Mouse (Mus musculus) lung, postnatal 0 days (tissue): ENCODE results near the gene Muc2.

ENCODE experiments used
- CTCF ChIP-seq: IDR thresholded peaks from 2 replicates; pipeline ENCODE4 v1.5.1; 2016; ENCODE audit warnings: antibody characterized with exemption, mild to moderate bottlenecking
- EP300 ChIP-seq: IDR thresholded peaks from 2 replicates; pipeline ENCODE4 v1.6.1; 2016; ENCODE audit warnings: antibody characterized with exemption, mild to moderate bottlenecking, control low read depth

DNA sequence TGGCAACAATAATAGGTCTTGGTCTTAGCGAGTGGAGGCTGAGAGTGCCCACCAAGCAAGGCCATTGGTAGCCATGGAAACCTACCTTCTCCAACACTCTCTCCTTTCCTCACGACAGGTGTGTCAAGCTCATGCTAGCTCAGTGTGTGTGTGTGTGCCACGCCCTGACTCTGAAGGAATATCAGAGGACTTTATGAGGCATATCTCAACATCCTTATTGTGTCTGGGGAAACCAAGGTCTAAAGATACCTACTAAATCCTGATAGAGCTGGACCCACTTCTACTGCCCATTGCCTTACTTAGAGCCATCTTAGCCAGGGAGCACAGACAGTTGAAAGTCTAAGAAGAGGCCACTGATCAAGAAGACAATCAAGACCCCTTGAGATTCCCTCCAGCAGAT is 80.4 kb downstream of the Muc2 start:
- TF ChIP-seq CTCF: no peak
- TF ChIP-seq EP300: no peak
